Mouse (Mus musculus) activated CD4-positive, CD25-positive, alpha-beta regulatory T cell, adult 4 months (primary cell): Measurements from ENCODE around the gene Ergic1. TPM values are rescaled to one million over a fixed set of nuclear protein-coding genes. Genes with fewer than 3 reads are reported as not detected.

Experiments
- ATAC-seq: one replicate; pipeline ENCODE4 v1.8.0; 2017
- polyA plus RNA-seq, 2 experiments: library from polyadenylated mRNA; unstranded; fragments of 100-300 nt; shearing (Covaris generic); gene quantifications; one replicate each; pipeline ENCODE4 v1.2.1; 2017

Gene Ergic1
- polyA plus RNA-seq, 2 experiments from 2014 or later: 39.5 to 45.7 TPM

- no peak for ATAC-seq
Measured at GRCm38 (mm10) chr17:26705463-26706359, 144.4 kb downstream of the Ergic1 start.

Other genes starting within 250 kb of the Ergic1 start
- under 1 TPM; 0.33 to 0.57 TPM for gene Neurl1b, start 146.7 kb upstream of the Ergic1 start, polyA plus RNA-seq
- gene Dusp1, start 639 bp downstream of the Ergic1 start, polyA plus RNA-seq: 10 to 100 TPM; 25.1 to 28.8 TPM
- gene Atp6v0e, start 101.7 kb downstream of the Ergic1 start, polyA plus RNA-seq: 100 to 1,000 TPM; 391 to 437 TPM
- gene Crebrf, start 154.2 kb downstream of the Ergic1 start, polyA plus RNA-seq: 10 to 100 TPM; 31.2 to 37.5 TPM
- gene Bnip1, start 219.6 kb downstream of the Ergic1 start, polyA plus RNA-seq: 10 to 100 TPM; 32.6 to 41.1 TPM